Mouse (Mus musculus) G1E (cell line): ENCODE measurements around the gene Madd. TPM values are rescaled to one million over a fixed set of nuclear protein-coding genes. Genes with fewer than 3 reads are reported as not detected.

ENCODE experiments used
- ATAC-seq: 2 replicates; pipeline ENCODE4 v1.8.0; 2016; ENCODE audit warnings: mild to moderate bottlenecking; ENCODE audit not compliant: insufficient number of reproducible peaks, poor library complexity, low FRiP score, severe bottlenecking; ENCODE audit errors: extremely low read depth
- DNase-seq: peaks from one replicate; pipeline ENCODE4 v3.0.0; 2012; ENCODE audit warnings: low spot score
- H3K27me3 ChIP-seq: 2 replicates; pipeline ENCODE4 v1.6.1; 2012; ENCODE audit warnings: mild to moderate bottlenecking, low read length, inconsistent platforms; ENCODE audit not compliant: insufficient read depth
- H3K36me3 ChIP-seq: replicated peaks from 2 replicates; pipeline ENCODE3; 2012; ENCODE audit warnings: mild to moderate bottlenecking, inconsistent platforms
- H3K4me1 ChIP-seq: 2 replicates; pipeline ENCODE4 v1.6.1; 2012; ENCODE audit warnings: low read depth, low read length, inconsistent platforms, mixed read lengths; ENCODE audit not compliant: insufficient read depth
- H3K4me3 ChIP-seq: 2 replicates; pipeline ENCODE4 v1.5.1; 2012; ENCODE audit warnings: low read depth, mild to moderate bottlenecking, inconsistent platforms, low read length, moderate library complexity, mixed read lengths
- H3K9me3 ChIP-seq: replicated peaks from 2 replicates; pipeline ENCODE4 v1.6.1; 2012; ENCODE audit warnings: inconsistent platforms
- CTCF ChIP-seq: IDR thresholded peaks from 2 replicates; pipeline ENCODE4 v1.5.1; 2012; ENCODE audit warnings: low read depth, low read length, inconsistent platforms, mixed read lengths
- GATA1 ChIP-seq: IDR thresholded peaks from 2 replicates; pipeline ENCODE4 v1.6.1; 2012; ENCODE audit warnings: borderline replicate concordance, low read length, inconsistent platforms, mixed read lengths
- GATA2 ChIP-seq: IDR thresholded peaks from 2 replicates; pipeline ENCODE4 v1.6.1; 2012; ENCODE audit warnings: low read depth, low read length, inconsistent platforms, borderline replicate concordance
- POLR2AphosphoS5 ChIP-seq: IDR thresholded peaks from 2 replicates; pipeline ENCODE4 v1.6.1; 2012; ENCODE audit warnings: low read depth, low read length, inconsistent platforms; ENCODE audit not compliant: insufficient replicate concordance
- TAL1 ChIP-seq: conservative IDR thresholded peaks from 2 replicates; pipeline ENCODE4 v1.6.1; 2012; ENCODE audit warnings: low read depth, low read length, inconsistent platforms, mixed read lengths
- polyA plus RNA-seq: library from polyadenylated mRNA; stranded (reverse); fragments of >175 nt; gene quantifications from 2 replicates; pipeline ENCODE4 v1.2.3, GENCODE M21; 2012
- total RNA-seq, 2 experiments: library from RNA; stranded (forward) in 1 of 2; stranded (reverse) in 1 of 2; fragments of 200-1000 nt in 1 of 2; fragments of >200 nt in 1 of 2; fragmentation: Nextera tagmentation in 1 of 2; gene quantifications; 2 replicates each; pipeline ENCODE4 v1.2.3; 2014 to 2017

Madd gene
- total and polyA plus RNA-seq, 3 experiments = 10.4 to 26.7 (median 18.0) TPM

DNA sequence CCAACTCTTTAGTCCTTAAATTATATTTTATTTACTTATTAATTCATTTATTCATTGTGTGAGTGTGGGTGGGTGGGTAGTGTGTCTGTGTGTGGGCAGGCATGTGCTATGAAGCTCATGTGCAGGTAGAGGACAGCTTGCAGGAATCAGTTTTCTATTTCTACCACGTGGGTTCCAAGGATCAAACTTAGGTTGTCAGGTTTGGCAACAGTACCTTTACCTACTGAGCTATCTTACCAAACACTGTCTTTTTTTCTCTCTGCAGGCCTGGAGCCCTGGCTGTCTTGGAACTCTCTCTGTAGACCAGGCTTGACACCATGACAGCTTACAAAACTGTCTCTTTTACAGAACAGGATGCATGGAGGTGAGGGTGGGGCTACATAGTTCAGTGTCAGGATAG lies 32.3 kb downstream of the Madd start:
- no peak for TF ChIP-seq CTCF
- TF ChIP-seq POLR2AphosphoS5 = no peak
- TF ChIP-seq GATA1 = no peak
- no peak for TF ChIP-seq TAL1
- no peak for TF ChIP-seq GATA2
- H3K4me3 ChIP-seq = no peak overlapping the region
- no peaks in the 10 kb centered on the region for H3K9me3 ChIP-seq
- H3K27me3 ChIP-seq = no peaks in the 10 kb centered on the region
- no peak for ATAC-seq
- peaks cover 74% of the 10 kb centered on the region for H3K36me3 ChIP-seq
- no peak for DNase-seq
- H3K4me1 ChIP-seq = no peaks in the 10 kb centered on the region

DNA sequence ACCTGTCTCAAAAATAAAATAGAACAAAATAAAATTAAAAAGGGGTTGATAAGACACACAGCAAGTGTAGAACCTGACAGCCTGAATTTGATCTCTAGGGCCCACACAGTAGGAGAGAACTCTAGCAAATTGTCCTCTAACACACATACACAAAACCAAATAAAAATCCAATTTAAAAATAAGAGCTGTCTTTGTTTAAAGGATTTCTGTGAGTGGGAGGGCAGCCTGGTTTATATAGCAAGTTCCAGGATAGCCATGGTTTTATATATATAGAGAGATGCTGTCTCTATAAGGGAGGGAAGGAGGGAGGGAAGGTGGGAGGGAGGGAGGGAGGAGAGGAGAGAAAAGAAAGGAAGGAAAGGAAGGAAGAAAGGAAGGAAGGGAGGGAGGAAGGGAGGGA lies 35.5 kb downstream of the Madd start:
- Histone ChIP-seq H3K4me1 (no peaks in the 10 kb centered on the region), H3K4me3 (no peak overlapping the region), H3K9me3 (no peaks in the 10 kb centered on the region), H3K27me3 (no peaks in the 10 kb centered on the region), H3K36me3 (peaks cover 68% of the 10 kb centered on the region)
- ATAC-seq (no peak), DNase-seq (no peak)
- TF ChIP-seq CTCF (no peak), TAL1 (no peak), GATA2 (no peak), POLR2AphosphoS5 (no peak), GATA1 (no peak)

DNA sequence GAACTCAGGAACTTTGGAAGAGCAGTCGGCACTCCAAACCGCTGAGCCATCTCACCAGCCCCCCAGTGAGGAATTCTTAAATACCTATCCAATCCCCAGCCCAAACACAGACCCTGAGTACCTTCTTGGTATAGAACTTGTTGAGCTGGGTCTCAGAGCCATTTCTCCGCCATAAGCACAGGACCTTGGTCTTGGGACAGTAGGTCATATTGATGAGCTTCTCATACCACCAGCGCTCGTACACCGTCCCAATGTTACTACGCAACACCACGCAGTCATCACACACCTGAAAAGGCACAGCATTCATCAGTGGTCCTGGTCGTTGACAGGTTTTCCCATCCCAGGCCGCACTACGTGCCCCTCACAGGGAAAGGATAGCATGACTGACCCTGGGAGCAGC lies 40.2 kb downstream of the Madd start:
- Histone ChIP-seq H3K27me3 (no peaks in the 10 kb centered on the region), H3K4me1 (no peaks in the 10 kb centered on the region), H3K9me3 (no peaks in the 10 kb centered on the region), H3K36me3 (peaks cover 80% of the 10 kb centered on the region), H3K4me3 (no peak overlapping the region)
- ATAC-seq (no peak), DNase-seq (no peak)
- no peak for TF ChIP-seq POLR2AphosphoS5
- no peak for TF ChIP-seq TAL1
- no peak for TF ChIP-seq GATA1
- no peak for TF ChIP-seq GATA2
- TF ChIP-seq CTCF = no peak

DNA sequence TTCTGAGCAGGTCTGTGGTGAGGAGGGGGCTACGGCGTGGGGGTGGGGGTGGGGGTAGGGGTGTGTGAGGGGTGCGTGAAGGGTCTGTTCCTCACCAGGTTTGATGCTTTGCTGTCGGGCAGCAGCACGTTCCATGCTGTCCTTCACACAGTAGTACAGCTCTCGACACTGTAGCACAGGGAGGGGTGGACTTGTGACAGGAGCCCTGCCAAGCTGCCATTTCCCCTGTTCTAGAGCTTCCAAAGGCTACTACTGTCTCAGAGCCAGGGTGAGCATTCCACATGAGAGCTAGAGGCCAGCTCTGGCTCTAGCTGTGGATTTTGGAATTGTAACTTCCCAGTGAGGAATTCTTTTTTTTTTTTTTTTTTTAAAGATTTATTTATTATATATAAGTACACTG lies 40.7 kb downstream of the Madd start:
- Histone ChIP-seq H3K4me1 (no peaks in the 10 kb centered on the region), H3K36me3 (peaks cover 85% of the 10 kb centered on the region), H3K9me3 (no peaks in the 10 kb centered on the region), H3K27me3 (no peaks in the 10 kb centered on the region), H3K4me3 (no peak overlapping the region)
- no peak for ATAC-seq
- no peak for DNase-seq
- TF ChIP-seq CTCF (no peak), GATA2 (no peak), POLR2AphosphoS5 (no peak), TAL1 (no peak), GATA1 (no peak)

DNA sequence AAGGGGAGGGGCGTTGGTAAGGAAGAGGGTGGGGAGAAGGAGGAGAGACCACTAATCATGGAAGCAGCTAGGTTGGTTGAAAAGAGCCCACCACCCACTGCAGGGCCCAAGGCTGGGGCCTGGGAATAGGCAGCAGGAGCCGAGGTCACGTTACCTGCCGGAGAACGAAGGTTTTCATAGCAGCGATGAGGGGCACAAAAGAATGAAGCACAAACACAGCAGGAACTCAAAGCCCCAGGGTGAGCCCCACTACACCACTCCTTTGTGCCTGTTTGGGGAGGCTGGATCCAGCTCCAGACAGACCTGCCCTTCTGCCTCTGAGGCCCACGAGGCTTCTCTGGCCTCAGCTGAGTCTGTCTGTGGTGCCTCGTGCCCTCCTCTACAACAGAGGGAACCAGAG lies 43.9 kb downstream of the Madd start:
- DNase-seq = no peak
- no peaks in the 10 kb centered on the region for H3K9me3 ChIP-seq
- H3K4me3 ChIP-seq = no peak overlapping the region
- ATAC-seq = no peak
- TF ChIP-seq TAL1 (no peak), POLR2AphosphoS5 (no peak), CTCF (no peak), GATA2 (no peak), GATA1 (no peak)
- H3K36me3 ChIP-seq = peaks cover 88% of the 10 kb centered on the region
- H3K27me3 ChIP-seq = no peaks in the 10 kb centered on the region
- no peaks in the 10 kb centered on the region for H3K4me1 ChIP-seq

DNA sequence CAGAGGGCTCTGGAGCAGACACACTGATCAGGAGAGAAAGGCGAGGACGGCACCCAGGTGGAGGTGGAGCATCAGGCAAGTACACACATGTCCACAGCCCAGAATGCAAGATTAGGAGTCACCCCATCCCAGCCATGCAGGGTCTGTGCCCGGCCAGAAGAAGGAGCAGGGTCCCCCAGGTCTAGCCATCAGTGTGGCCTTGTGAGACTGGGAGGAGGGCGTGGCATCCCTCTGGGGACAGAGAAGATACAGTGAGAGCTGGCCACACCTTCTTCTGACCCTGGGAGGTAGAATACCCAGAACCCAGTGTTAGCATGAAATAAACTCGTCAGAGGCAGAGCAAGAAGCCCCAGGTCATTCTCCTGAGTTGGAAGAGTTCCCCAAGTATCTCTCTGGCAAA lies 44.3 kb downstream of the Madd start:
- H3K27me3 ChIP-seq = peaks cover 3% of the 10 kb centered on the region; the same call in 1 of the 2 replicates
- peaks cover 84% of the 10 kb centered on the region for H3K36me3 ChIP-seq
- DNase-seq (no peak), ATAC-seq (no peak)
- TF ChIP-seq GATA2 = no peak
- no peak for TF ChIP-seq CTCF
- TF ChIP-seq POLR2AphosphoS5 = no peak
- no peak for TF ChIP-seq GATA1
- TF ChIP-seq TAL1 = no peak
- no peaks in the 10 kb centered on the region for H3K4me1 ChIP-seq
- H3K9me3 ChIP-seq = no peaks in the 10 kb centered on the region
- no peak overlapping the region for H3K4me3 ChIP-seq

DNA sequence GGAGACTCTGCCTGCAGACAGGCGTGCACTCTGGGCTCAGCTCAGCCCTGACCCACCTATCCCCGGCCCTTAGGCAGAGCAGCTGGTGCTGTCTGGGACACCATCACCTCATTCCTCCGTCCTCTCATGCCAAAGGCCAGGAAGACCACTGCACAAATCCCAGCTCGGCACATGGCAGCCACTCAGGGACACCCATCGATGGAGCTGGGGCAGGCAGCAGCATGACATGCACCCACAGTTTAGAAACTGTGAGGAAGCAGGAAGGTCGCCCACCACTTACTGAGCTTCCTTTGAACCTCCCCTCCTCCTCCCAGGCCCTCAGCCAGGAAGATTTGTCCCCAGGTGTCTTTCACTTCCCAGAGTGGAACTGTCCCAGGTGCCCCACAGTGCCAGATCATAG lies 46.2 kb downstream of the Madd start:
- H3K27me3 ChIP-seq = peaks cover 15% of the 10 kb centered on the region
- DNase-seq (no peak), ATAC-seq (no peak)
- peaks cover 68% of the 10 kb centered on the region for H3K36me3 ChIP-seq
- H3K4me3 ChIP-seq = no peak overlapping the region
- H3K4me1 ChIP-seq = no peaks in the 10 kb centered on the region
- no peaks in the 10 kb centered on the region for H3K9me3 ChIP-seq
- TF ChIP-seq CTCF (no peak), GATA1 (no peak), TAL1 (no peak), POLR2AphosphoS5 (no peak), GATA2 (no peak)
